Mouse (Mus musculus): ENCODE measurements around the gene Ostm1.

The Ostm1 gene

DNA sequence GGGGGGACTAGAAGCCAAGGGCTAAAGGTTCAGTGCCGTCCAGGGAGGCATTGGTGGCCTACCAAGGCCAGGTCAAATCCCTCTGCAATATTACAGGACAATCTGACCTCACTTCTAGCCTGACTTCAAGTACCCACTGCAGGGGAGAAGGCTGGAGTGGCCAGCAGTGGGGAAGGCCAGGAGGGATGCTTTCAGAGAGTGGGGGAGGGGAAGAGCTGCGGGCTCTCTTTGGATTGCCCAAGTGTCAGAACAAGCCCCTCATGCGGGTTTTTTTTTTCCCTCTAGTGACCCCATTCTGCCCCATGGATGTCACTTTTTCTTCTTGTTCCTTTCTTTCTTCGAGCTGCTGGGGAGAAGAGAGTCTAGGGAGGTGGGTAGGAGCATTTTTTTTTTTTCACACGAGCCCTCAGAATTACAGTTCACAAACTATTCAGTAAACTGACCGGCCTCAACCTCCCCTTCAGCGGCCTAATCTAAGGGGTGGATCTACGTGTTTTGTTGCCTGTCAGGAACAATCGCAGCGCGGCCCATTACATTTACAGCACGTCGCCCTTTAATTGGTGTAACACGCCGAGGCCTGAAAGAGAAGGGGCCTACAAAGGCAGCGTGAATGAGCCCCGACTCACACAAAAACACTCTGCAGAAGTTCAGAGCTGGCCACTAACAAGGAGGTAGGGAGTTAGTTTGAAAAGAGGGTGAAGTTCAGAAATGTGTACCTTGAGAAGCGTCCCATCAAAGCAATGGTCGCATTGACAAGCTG lies 47.2 kb downstream of the Ostm1 start:
- no peak for DNase-seq (ENCODE audit: low spot score)

DNA sequence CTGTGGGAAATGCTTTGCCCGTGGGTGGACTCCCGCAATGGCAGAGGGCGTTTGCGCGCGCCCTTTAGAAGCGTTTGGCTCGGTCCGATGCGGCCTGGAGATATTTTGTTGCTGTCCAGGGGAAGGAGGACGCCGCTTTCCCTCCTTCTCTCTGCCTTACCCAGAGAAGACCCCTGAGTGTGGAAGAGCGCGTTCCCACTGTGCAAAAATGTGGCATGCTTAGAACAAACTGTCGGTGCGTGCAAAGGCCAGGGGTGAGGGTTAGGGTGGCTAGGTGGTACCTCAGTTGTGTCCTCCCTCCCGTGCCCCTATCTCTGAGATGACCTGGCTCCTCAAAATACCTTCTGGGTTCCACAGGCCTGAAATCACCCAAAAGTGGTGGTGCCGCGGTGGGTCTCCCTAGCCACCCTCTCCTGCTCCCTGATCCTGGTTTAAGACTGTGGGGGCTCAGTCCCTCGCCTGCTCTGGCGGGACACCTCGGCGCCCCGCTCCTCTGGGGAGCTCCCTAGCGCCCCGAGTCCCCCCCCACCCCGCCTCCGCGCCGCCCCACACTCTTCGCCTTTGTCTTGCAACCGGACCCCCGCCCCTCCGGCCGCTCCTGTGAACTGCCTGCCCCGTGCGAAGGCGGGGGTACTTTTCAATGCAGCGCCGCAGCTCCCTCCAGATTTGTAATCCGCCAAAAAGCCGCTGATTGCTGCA lies 48.3 kb downstream of the Ostm1 start:
- no peak for DNase-seq (ENCODE audit: low spot score)

DNA sequence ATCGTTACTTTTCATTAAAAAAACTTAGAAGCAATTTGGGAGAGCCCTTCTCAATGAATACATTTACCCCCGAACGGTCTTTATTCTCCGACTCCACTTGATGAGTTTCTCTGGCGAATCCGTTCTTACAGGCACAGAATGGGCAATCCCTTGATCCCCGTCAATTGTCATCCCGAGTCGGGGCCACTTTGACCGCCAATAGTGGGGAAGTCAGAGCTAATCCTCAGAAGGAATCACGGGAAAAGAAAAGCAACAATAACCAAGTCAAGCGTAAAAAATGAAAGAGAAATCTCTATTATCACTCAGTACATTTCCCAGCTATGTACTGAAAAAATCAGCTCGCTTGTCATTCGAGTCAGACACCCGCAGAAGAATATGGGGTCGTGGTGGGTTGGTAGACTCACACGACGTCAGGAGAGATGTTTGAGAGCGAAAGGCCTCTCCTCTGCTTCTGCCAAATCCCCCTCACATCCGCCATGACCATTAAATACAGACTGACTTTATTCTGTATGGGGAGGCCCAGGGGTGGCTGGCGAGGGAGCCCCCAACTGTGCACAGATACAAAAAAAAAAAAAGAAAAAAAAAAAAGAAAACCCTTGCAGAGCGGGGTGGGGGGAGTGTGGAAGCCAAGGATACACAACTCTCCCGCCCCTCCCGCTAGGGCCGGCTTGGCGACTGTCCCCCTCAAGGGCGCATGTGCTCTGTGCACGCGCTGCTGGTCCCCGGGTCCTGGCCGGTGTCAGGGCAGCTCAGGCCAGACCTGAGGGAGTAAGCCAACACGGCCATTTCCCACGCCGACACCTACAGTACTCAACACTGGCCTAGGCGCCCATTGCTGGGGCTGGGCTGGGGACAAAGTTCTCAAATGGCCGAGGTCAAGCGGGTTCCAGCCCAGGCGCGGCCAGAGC lies 49.1 kb downstream of the Ostm1 start:
- DNase-seq (ENCODE audit: low spot score): no peak

DNA sequence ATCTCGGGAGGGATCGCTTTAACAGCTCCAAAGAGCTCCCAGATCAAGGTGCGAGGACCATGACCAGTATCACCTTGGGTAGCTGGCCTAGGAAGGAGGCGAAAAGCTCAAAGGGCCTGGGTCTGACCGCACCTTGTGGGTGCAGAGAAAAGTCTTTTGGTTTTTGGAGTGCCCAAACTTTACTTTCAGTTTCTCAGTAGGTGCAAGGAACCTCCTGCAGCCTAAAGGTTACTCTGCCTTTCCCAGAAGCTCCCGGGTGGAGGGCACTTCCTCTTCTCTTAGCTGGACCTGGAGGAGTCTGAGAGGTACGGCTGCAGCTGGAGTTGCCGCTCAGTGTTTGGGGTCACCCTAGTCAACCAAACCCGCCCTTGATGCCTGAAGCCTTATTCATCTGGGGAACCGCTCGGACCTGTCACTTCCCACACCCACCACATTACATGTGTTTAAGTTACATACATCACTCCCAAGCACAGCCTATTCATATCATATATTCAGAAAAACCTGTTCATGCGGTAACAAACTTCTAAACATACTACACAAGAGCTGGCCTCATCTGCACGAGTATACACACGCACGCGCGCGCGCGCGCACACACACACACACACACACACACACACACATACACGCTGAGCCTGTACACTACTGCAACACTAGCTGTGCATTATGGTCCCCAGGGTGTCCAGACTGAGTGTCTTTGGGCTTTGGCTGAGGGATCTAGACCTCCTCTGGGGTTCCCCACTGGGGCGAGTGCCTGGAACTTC lies 49.9 kb downstream of the Ostm1 start:
- DNase-seq (ENCODE audit: low spot score): no peak

DNA sequence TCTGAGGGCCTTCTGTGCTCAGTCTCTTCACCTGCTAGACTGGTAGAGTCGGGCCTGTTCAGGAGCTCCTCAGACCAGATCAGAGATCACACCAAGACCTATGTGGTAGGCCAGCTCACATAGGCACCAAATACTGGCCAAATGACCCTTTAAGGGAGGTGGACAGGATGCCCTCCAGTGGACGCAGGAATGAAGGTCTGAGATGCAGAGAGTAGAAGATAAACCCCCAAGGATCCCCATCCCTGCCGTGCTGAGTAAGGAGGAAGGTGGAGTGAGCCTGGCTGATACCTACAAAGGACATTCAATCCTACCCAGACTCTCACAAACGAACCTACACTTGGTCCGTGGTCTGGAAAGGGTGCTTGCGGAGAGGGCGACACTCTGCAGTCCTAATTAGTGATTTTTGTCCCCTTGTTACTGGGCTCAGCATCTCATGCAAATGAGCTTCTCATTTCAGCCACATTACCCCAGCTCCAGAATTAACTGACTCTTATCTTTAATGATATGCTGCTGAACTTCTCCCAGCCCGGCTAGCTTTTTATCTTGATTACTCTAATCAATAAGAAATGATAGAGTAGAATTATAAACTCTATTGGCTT lies 50.6 kb downstream of the Ostm1 start:
- DNase-seq (ENCODE audit: low spot score): no peak

DNA sequence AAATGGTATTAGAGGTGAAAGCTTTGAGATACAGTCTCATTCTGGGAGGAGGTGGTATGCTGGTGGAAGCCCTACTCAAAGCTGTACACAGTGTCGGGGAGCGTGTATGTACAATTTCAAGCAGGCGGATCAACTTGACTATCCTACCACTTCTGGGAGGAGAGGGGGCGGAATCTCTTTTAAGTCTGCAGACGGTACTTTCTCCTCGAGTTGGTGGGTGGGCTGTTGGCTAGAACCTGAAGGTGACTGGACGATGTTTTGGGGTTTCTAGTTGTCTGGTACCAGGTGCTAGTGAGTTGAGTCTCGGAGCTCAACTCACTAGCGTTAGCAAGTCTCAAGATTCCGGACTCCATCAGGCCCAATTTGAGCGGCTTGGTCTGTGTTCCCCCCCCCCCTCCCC lies 51.4 kb downstream of the Ostm1 start:
- DNase-seq (ENCODE audit: low spot score): no peak

DNA sequence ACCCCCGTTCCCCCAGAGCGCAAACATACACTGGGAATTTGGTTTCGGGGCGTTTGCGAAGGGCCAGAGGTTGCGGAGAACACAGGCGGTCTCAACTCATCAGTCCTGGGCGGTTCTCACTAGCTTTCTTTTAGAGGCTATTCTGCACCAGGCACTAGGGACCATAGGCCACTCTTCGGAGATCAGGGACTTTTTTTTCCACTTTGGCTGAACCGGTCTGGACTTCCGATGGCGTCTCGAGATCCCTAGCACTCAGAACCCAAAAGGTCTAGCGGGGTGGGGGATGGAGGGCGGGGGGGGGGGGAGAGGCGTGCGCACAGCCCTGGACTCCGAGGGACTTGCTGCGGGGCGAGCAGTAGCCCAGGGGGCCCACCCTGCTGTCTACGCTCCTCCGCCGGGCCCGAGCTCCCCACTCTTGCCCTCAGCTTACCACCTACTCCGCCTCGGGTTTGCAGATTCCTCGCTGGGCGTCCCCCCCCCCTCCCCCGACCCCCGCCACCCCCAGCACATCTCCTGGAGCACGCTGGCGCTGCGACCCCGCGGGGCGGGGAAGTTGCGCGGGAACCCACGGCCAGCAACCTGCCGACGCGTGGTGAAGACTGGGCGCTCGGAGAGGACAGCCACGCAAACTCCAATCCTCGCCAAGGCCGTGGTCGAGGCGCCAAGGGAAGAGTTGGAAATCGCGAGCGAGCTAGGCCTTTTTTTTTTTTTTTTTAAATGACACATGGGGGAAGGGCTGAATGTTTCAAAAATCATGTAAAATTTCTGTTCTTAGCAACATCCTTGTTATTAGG lies 52.1 kb downstream of the Ostm1 start:
- DNase-seq (ENCODE audit: low spot score): no peak

DNA sequence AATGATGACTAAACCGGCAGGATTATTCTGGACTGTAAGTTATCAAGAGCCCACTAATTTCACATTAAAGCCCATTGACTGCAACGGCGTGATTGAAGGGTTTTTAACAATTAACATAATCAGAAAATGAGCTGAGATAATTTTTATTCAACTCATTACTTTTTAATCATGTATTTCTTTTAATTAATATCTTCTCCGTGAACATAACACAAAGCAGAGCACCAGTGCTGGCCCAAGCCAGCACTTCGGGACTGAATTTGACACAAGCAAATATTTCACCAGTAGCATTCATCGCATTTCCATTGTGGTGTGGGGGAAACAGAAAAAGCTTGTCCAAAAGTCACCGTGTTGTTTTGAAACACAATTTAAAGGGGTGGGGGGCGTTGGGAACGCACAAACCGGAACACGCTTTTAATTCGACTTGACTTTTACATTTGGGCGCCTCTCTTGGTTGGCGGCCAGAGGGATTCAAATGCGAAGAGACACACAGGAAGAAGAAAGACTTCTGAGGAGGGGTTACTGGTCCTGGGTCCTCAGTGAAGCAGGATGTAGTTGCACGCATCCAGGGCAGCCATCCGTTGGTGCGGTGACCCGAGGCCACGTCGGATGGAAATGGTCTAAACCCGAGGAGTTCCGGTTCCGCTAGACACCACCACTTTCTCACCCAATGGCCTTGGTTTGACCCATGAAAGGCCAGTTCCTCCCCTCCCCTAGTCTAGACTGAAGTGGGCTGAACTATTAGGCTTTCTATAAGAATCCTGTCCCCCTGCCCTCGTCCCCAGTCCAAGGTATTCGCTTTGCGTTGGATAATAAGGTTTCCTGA lies 52.9 kb downstream of the Ostm1 start:
- no peak for DNase-seq (ENCODE audit: low spot score)

DNA sequence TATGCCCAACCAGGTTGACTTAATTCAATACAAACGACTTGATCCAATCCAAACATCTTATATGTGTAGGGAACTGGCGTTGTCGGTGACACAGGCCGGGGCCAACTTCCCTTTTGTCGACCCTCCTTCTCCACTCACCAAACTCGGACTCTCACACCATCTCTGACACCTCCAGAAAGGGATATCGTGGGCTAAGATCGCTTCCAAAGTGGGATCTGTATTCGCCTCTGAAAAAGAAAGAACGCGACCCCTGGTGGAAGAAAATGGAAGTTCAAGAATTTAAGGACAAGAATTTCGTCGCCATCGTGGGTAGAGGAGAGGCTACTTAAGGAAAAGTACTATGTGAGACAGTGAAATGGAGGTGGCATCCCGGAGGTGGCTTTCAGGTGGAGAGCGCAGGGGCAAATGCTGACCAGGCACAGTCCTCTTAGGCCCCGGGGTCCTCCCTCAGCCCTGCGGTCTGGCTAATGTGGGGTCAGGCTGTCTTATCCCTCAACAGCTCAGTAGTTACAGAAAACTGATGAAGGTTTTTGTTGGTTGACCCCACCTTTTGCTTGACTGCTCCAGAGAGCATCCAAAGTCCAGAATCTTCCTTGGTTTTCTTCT lies 53.7 kb downstream of the Ostm1 start:
- peak; percentile 17 for DNase-seq (ENCODE audit: low spot score)

DNA sequence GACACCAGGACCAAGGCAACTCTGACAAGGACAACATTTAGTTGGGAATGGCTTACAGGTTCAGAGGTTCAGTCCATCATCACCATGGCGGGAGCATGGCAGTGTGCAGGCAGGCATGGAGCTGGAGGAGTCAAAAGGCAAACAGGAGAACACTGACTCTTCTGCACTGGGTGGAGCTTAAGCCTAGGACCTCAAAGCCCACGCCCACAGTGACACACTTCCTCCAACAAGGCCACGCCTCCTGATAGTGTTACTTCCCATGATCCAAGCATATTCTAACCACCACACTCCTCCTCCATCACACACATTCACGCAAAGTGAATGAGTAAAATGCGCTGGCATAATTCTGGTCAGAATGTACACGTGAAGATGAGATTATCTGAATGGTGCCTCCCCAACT lies 56.2 kb downstream of the Ostm1 start:
- DNase-seq (ENCODE audit: low spot score): no peak

DNA sequence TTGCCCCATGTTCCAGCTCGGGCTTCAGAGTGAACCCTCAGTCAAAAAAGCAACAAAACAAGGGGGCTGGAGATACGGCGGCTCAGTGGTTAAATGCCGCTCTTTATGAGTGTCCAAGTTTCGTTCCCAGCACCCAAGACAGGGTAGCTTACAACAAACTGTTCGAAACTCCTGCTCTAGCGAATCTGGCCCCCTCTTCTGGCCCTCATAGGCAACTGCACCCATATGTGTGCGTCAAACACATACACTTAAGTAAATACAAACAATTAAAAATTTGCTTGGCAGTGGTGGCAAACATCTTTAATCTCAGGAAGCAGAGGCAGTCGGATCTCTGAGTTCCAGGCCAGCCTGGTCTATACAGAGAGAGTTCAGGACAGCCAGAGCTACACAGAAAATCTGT lies 60.0 kb downstream of the Ostm1 start:
- DNase-seq (ENCODE audit: low spot score): no peak

DNA sequence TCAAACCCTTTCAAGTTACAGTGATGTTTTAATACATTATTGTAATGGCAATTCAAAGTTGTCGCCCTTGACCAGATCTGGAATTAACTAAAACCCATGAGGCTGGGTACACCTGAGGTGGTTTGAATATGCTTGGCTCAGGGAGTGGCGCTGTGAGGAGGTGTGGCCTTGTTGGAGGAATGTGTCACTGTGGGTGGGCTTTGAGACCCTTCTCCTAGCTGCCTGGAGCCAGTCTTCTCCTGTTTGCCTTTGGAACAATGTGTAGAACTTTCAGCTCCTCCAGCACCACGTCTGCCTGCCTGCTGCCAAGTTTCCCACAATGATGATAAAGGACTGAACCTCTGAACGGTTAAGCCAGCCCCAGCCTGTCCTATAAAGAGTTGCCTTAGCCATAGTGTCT lies 62.7 kb downstream of the Ostm1 start:
- DNase-seq (ENCODE audit: low spot score): no peak

DNA sequence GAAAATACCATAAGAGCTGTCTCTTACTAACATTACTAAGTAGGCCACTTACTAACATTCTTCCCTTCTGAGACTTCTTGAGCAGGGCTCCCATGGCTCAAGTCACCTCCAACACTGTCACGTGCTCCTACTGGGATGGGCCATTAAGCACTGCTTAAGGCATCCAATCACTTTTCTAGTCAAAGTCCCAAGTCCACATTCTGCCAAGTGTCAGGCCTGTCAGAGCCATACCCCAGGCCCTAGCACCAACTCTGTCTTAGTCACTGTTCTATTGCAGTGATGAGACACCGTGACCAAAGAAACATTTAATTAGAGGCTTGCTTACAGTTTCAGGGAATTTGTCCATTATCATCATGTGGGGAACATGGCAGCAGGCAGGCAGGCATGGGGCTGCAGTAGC lies 78.3 kb downstream of the Ostm1 start:
- no peak for DNase-seq (ENCODE audit: low spot score)

DNA sequence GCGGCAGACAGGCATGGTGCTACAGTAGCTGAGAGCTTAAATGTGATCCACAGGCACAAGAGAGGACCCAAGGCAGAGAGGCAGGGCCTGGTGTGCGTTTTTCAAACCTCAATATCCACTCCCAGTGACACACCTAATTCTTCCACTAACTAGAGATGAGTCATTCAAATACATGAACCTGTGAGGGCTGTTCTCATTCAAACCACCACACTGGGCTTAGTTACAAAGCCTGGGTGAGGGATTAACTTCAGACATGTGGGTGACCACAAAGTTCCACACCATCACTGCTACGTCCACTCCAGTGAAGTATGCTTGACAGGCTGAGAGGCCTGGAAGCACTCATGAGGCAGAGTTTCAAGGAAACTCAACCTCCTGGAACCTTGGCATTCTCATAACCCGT lies 86.3 kb downstream of the Ostm1 start:
- DNase-seq (ENCODE audit: low spot score): no peak

DNA sequence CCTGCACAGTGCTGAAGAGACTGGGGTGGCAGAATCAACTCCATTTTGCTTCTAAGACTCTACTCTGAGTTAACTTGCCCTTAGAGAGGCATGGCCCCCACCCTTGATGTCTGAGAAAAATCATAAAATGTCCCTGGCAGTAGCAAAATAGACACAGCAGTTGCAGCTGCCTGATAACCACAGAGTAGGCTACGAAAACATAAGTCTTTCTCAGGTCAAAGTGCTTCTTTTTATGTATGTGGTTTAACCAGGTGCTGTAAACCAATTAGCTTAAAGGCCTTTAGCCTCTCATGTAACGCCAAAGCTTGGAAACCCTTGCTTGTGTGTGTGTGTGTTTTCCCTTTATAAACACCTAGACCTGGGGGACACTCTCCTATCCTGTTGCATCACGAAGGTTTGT lies 89.2 kb downstream of the Ostm1 start:
- DNase-seq (ENCODE audit: low spot score): no peak

DNA sequence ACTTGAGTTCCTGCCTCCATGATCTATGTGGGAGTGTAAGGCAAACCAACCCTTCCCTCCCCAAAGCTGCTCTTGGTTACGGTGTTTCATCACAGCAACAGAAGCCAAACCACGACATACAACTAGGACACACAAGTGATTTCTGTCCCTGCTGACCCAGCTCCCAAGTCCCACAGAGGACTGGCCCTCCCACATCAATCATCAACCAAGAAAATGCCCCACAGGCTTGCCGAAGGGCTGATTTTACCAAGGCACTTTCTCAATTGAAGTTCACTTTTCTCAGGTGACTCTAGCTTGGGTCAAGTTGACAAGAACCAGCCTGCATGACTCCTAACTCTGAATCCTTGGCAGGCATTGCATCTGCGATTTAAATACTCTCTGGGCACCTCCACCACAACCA lies 91.9 kb downstream of the Ostm1 start:
- no peak for DNase-seq (ENCODE audit: low spot score)

DNA sequence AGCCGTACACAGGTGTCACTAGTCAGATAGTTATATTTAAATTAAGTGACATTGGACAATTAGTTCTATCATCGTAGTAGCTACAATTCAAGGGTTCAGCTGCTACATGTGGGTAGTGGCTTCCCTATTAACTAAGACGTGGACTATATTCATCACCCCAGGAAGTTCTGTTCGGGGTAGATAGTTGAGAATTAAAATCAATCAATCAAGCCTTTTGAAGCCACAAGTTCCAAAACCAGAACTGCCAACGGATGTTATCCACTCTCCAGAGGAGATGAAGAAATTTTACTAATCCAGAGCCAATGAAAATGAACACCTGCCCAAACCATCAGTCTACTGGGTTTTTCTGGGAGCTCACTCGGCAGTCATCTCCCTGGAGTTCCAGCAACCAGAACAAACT lies 94.7 kb downstream of the Ostm1 start:
- no peak for DNase-seq (ENCODE audit: low spot score)

DNA sequence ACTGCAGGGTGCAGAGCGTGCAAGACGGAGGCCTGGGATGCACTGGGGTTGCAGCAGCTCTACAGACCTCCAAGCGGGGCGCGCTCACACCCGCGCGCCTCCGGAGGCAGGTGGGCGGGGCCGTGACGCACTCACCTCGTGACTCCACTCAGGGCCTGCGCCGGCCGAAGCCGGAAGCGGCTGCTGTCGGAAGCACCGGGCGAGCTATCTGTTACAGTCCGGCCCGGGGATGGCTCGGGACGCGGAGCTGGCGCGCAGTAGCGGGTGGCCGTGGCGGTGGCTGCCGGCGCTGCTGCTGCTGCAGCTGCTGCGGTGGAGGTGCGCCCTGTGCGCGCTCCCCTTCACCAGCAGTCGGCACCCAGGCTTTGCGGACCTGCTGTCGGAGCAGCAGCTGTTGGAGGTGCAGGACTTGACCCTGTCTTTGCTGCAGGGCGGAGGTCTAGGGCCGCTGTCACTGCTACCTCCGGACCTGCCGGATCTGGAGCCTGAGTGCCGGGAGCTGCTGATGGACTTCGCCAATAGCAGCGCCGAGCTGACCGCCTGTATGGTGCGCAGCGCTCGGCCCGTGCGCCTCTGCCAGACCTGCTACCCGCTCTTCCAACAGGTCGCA lies 95.2 kb downstream of the Ostm1 start:
- peak; percentile 83 for DNase-seq (ENCODE audit: low spot score)

DNA sequence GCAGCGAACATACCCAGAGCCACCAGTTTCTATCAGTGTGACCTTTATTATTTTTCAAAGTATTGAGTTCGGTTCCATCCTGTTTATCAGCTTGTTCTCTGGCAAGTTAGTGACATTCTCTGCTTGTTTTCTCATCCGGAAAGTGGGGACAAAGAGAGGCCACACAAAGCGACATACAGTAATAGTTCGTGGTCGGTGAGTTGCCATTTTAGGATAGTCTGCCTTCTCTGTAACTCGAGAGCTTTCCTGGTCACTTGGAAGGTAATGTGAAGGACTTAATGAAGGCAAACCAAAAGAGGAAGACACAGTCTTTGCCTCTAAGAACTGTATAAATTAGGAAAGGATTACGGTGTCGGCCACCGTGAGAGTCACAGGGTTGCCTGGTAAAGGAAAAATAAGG lies 96.0 kb downstream of the Ostm1 start:
- DNase-seq (ENCODE audit: low spot score): no peak

All from left cerebral cortex, adult 11 months (tissue).